Mouse (Mus musculus): ENCODE measurements at regions not wholly inside any gene's neighbourhood (a gene's known extent, or its start where the extent isn't known, plus 50 kb on each side); places are given as distances from the start of the nearest gene placed in this dataset.

DNA sequence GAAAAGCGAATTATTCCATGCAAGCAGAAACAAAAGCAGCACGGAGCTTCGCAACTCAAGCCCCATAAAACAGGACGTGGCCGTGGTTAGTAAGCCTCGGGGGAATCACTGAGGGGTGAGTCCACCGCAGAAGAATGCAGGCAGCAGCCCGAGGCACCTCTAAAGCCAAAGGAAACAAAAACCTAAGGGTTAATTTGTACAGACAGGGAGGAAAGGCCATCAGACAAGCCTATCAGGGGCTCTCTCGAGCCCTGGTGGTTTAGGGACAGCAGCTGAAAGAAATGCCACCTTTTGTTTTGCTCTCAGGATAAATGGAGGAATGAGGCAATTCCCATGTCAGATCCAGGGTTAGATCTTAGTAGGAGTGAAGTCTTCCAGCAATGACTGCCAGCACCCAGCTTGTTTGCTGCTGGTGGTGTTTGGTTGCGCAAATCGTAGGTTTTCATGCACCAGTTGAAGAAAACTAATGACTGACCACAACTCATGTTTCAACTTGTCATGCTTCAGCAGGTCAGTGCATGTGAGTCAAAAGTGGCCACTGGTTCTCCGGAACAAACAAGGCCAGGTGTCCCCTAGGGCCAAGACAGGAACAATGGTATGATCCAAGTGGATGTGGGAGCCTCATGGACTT lies 173.9 kb upstream of the Dapk1 start:
- DNase-seq (ENCODE audit: low read depth) = no peak

DNA sequence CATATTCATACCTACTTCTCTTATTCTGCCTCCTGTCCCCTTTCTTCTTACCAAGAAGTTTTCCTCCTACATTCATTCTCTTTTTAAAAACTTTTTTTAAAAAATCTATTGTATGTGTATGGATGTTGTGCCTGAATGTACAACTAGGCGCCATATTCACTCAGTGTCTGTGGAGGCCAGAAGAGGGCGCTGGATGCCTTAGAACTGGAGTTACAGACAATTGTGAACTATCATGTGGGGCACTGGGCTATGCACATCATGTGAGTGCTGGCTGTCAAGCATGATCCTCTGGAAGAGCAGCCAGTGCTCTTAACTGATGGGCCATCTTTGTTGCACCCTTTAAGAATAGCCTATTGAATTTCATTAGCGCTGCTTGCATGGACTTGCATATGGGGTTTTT lies 172.6 kb upstream of the Dapk1 start:
- peak; percentile 5 for DNase-seq (ENCODE audit: low read depth)

GRCm38 (mm10) chr13:60431412-60431811 lies 170.3 kb upstream of the Dapk1 start:
- DNase-seq (ENCODE audit: low read depth) = no peak

DNA sequence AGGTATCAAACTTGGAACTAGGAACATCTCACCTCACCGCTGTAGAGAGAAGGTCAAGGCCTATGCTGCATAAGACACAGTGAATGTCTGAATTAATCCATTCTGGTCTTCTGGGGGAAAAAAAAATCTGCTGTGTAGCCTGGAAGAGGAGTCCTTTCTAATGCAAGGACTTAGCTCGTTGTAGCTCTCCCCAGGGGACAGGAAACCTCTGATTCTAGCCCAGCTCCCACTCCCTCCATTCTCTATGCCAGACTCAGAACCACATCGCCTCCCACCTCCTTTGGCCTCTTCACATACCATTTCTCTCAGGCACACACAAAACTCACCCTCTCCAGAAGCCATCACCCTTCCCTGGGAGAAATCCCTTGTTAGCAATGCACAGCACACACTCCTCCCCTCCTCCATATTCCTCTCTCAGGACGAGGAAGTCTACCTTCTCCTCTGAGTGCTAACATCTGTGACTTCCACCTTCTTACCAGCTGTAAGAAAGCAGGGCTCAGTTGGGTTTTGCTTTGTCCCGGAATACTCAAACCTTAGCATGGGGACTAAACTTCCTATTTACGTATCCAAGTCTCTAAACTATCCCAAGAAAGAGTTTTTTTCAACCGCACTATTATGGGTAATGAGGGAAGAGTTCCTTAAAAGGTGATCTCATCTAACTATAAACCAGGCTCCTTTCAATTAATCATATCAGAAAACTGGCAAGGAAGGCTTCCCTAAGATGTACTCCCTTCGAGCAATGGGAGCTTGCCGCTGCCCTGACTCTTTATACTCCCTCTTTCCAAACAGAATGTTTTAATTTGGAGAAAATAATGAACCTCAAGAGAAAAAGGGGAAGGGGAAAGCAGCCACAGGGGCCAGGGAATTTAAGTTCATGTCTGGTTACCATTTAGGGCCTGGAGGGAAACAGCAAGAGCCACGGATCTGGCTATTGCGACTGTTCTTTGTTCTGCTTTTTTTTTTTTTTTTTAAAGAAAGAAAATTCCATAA lies 167.2 kb upstream of the Dapk1 start:
- DNase-seq (ENCODE audit: low read depth) = no peak

DNA sequence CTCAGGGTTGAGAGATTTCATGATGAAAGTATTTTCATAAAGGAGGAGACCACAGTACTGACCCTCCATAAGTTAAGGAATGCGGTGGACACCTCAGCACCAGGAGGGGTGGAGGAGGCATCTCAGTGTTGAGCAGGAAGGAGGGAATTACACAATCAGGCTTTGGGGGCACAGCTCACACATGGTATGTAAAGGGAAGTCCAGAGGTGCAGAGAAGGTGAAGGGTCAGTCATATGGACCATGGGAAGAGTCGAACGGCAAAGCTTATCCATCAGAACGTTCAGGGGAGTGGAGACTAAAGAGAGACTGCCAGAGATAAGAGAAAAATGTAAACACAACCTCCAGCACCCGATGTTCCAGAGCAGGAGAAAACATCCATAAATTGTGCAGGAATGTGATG lies 166.4 kb upstream of the Dapk1 start:
- no peak for DNase-seq (ENCODE audit: low read depth)

GRCm38 (mm10) chr13:60438177-60438576 lies 163.6 kb upstream of the Dapk1 start:
- DNase-seq (ENCODE audit: low read depth) = no peak

DNA sequence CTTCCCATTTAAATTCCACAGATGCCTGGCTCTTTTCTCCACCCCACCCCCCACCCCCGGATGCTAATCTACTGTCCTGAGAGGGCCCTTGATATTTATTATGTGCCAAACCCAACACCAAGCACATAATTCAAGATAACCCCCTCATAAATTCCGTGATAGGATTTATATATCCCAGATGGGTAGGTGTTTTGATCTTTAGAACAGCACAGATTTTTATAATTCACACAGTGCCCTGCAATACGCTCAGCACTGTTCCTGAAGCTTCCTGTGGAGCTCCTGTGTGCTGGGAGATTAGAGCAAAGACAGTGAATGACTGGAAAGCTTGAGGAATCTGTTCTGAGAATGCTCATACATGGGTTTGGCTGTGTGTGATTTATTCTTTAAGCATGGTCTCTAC lies 161.2 kb upstream of the Dapk1 start:
- DNase-seq (ENCODE audit: low read depth) = no peak

GRCm38 (mm10) chr13:60445164-60445563 lies 156.6 kb upstream of the Dapk1 start:
- no peak for DNase-seq (ENCODE audit: low read depth)

DNA sequence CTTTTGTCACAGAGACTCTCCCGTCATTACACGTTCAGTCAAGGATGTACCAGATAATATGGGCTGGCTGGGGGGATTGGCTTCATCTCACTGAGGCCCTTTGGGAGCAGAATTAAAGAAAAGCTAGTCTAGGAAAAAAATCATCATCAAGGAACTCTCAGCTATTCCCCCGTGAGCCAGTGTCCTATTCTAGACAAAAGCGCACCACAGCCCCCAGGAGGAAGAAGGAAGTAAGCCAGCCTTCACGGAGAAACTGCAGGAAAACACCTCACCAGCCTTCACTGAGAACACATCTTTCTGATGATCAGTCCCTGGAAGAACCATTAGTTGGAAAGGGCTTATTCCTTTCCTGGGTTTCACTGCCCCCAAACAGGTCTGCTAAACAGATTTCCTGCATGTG lies 154.8 kb upstream of the Dapk1 start:
- DNase-seq (ENCODE audit: low read depth) = no peak

DNA sequence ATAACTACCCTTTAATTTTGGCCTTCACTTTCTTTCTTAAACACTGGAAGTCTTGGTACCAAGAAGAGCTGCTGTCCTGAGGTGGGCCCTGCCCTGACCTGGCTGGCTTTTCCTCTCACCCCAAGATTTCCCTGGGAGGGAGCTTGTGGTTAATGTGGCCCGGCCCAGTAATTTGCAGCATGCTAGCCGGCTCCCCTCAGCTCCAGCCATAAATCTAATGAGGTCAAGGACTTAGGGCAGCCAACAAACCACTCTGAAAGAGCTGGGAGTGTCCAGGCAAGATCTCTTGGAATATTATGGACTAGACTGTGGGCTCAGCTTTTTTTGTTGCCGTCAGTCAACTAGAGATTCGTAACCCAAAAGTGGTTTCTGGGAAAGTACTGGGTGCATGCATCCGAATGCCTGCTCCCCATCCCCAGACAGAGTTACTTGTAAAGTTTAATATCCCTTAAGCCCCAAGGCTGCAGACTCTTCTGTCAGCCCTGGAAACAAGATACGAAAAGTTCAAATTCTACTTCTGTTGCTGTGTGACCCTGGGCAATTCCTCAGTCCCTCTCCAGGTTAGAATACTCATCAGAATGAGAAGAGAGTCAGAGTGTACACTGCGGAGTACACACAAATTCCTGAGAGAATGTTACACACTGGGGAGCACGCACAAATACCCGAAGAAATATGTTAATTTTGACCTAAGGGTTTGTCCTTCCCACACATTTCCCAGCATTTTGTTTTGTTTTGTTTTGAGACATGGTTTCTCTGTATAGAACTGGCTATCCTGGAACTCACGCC lies 150.8 kb upstream of the Dapk1 start:
- DNase-seq (ENCODE audit: low read depth) = no peak

GRCm38 (mm10) chr13:60453821-60454483 lies 147.8 kb upstream of the Dapk1 start:
- no peak for DNase-seq (ENCODE audit: low read depth)

DNA sequence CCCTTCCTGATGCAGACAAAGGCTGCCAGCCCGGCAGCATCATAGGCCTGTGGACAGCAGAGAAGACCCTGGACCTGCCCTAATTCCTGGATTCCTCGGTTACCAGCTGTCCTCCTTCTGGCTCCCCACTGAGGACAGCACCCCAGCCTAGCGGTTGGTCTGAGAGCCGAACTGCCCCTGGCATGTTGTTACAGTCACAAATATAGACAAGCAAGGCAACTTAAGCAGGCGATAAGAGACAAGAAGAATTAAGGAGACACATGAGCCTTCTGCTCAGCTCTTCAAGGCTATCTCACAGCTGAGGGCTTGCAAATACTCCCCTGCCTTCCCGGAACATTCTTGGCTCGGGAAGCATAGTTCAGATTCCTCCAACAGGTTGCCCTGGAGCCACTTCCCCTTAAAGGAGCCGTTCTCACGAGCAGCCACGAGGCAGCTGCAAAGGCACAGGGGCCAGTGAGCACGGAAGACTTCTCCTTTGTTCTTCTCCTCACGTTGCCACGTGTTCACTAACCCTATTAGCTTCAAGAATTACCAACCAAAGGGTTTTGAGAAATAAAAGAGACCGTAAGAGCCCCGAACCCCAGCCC lies 146.6 kb upstream of the Dapk1 start:
- no peak for DNase-seq (ENCODE audit: low read depth)

- no peak for DNase-seq (ENCODE audit: low read depth)
Observed at GRCm38 (mm10) chr13:60455863-60456551, 145.7 kb upstream of the Dapk1 start.

DNA sequence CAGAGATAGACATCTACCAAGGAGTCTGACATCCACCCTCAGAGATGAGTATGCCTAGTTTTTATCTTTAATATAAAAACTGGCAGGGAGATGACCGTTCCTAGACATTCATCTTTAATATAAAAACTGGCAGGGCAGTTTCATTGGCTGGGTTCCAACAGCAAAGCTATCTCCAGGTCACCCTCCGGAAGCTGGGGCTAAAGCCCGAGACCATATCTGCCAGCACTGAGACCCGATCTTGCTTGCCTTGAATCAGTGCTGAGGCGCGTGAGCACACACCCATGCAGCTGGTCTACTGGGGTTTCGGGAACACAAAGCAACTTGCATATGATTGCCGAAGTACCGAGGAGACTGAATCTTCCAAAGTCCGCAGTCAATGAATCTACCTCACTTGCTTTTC lies 144.5 kb upstream of the Dapk1 start:
- DNase-seq (ENCODE audit: low read depth) = no peak

GRCm38 (mm10) chr13:60459002-60459401 lies 142.7 kb upstream of the Dapk1 start:
- DNase-seq (ENCODE audit: low read depth) = no peak

GRCm38 (mm10) chr13:60466553-60467313 lies 135.0 kb upstream of the Dapk1 start:
- DNase-seq (ENCODE audit: low read depth) = no peak

GRCm38 (mm10) chr13:60467821-60468579 lies 133.7 kb upstream of the Dapk1 start:
- DNase-seq (ENCODE audit: low read depth) = peak; percentile 33

DNA sequence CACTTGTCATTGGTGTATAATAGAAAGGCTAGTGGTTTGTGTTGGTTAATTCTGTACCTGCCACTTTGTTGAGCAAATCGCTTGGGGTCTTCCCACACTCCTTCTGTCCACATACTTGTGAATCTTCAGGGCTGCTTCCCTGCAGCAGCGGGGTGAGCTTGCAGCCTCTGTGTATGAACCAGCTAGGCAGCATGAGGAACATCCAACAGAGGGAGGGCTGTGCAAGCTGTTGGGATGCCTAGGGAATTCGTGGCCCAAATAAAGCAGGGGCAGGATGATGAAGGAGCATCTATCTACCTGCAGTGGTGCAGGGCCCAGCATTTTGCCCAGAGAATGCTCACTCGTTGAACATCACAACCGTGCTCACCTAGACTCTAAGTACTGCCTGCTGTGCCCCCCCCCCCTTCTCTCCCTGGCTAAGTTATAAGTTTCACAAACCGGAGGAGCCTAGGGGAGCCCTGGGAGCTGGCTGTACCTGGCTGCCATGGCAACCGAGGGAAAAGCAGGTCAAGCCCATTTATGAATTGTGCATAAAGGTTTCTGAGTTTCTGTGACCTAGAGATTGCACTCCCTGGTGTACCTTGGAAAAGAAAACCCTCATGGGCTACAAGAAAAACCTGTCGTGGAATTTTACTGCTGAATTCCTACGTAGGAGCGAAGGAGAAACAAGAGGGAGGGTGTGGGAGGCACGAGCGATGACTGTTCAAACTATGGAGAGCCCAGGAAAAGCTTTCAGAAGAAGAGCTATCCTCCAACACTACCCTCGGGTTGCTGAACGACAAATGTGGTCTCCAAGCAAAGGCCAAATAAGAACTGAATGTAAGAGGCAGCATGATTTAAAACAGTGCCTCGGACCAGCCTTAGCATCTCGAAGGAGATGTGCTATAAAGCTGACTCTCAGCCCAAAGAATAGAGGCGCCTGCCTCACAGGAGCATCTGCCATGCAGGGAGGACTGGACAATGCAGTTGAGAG lies 131.0 kb upstream of the Dapk1 start:
- no peak for DNase-seq (ENCODE audit: low read depth)

All from c-Kit-positive CD71-positive TER-119-negative erythroid progenitor cells, embryonic 14.5 days (primary cell).